ENCODE assay signal across 8 mouse cellular contexts in the genomic region with DNA sequence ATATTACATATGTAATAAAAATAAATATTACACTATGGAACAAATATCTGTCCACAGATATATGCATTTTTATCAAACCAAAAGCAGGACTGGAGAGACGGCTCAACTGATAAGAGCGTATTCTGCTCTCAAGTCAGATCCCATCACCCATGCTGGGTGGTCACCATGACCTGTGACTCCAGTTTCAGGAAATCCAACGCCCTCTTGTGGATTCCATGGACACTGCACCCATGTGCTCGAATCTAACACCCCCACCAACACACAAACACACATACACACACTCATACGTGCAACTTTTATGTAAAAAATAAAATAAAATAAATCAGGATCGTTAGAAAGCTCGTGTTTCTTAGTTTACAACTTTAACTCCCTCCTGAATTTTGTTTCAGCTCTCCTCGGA.
DNase-seq lines count a peak whose midpoint lies in the region; ATAC-seq and TF ChIP-seq lines count a peak whose summit lies in the region.
"Had no signal": no experiment of that assay in that cellular context is flagged by ENCODE, and none has a peak within 500 bp of the region (broad histone marks: within the 10 kb centered on the region; RNA-seq: fewer than 3 reads in every experiment).

No protein-coding gene starts in this region.

- no peaks in the 10 kb centered on the region for H3K4me1 ChIP-seq in MEL (ENCODE audit: control insufficient read depth in 1 of 2, insufficient read depth in 2 of 2, low read length in 2 of 2)
- H3K4me1 ChIP-seq in liver, postnatal 0 days (ENCODE audit: insufficient read depth) = no peaks in the 10 kb centered on the region

- H3K79me2 ChIP-seq in MEL (ENCODE audit: control insufficient read depth, insufficient read depth, low read length, poor library complexity) = no peaks in the 10 kb centered on the region

- no peak overlapping the region for H3K4me2 ChIP-seq in liver, postnatal 0 days (ENCODE audit: low read depth, low read length)

- no peak overlapping the region for H3K27ac ChIP-seq in layer of hippocampus, adult 2 months
- H3K27ac ChIP-seq in MEL (ENCODE audit: control insufficient read depth, low read depth, low read length) = no peak overlapping the region
- no peak overlapping the region for H3K27ac ChIP-seq in liver, postnatal 0 days (ENCODE audit: low read depth)
- H3K27ac ChIP-seq: forebrain, embryonic 10.5 days had no signal

- H3K9me3 ChIP-seq in MEL (replicated peaks; ENCODE audit: insufficient read depth, low read length) = no peaks in the 10 kb centered on the region
- no peaks in the 10 kb centered on the region for H3K9me3 ChIP-seq in liver, postnatal 0 days (ENCODE audit: low read length)
- H3K9me3 ChIP-seq: forebrain, embryonic 10.5 days had no signal

- ATAC-seq in liver, postnatal 0 days = no peak

- no peak for DNase-seq in layer of hippocampus, adult 2 months (ENCODE audit: low spot score in 2 of 2)
- no peak for DNase-seq in layer of hippocampus, adult 18-20 months (ENCODE audit: low spot score in 2 of 2)
- DNase-seq in MEL (ENCODE audit: low read depth, low spot score) = peak; percentile 8
- peak; percentile 27 for DNase-seq in embryo, embryonic 11 days
- no peak for DNase-seq in liver, postnatal 0 days
- no peak for DNase-seq in spleen, postnatal 36 days (ENCODE audit: low spot score in 2 of 2)
- DNase-seq in frontal cortex, postnatal 14 days (ENCODE audit: low spot score in 2 of 2) = no peak

- no peak for TF ChIP-seq EP300 in MEL (IDR thresholded peaks at IDR 0.05; ENCODE audit: low read depth in 1 of 2, low read length in 2 of 2)
- no peak for TF ChIP-seq EP300 in liver, postnatal 0 days (IDR thresholded peaks at IDR 0.05; ENCODE audit: low read depth)

- H3K9ac ChIP-seq in MEL (ENCODE audit: control insufficient read depth, low read depth, low read length, poor library complexity, severe bottlenecking) = no peak overlapping the region
- no peak overlapping the region for H3K9ac ChIP-seq in liver, postnatal 0 days (replicated peaks)

- WGBS in liver, postnatal 0 days (ENCODE audit: insufficient replicate concordance) = 57% methylated on average over 8 of the region's 8 CpGs

- no peaks in the 10 kb centered on the region for H3K27me3 ChIP-seq in MEL (ENCODE audit: control insufficient read depth in 1 of 2, insufficient read depth in 2 of 2, low read length in 2 of 2)
- H3K27me3 ChIP-seq in liver, postnatal 0 days (ENCODE audit: insufficient read depth, low read length) = no peaks in the 10 kb centered on the region

- no peak overlapping the region for H3K4me3 ChIP-seq in layer of hippocampus, adult 2 months
- H3K4me3 ChIP-seq in MEL (ENCODE audit: control insufficient read depth in 1 of 2, insufficient read depth in 1 of 2, low read depth in 2 of 2, low read length in 2 of 2) = no peak overlapping the region
- no peak overlapping the region for H3K4me3 ChIP-seq in liver, postnatal 0 days (ENCODE audit: low read depth, low read length)
- H3K4me3 ChIP-seq: forebrain, embryonic 10.5 days had no signal

- no peak for TF ChIP-seq POLR2A in MEL (IDR thresholded peaks at IDR 0.05; ENCODE audit: control insufficient read depth in 1 of 2, insufficient read depth in 1 of 2, low read depth in 1 of 2, low read length in 2 of 2, poor library complexity in 1 of 2)

- peak; percentile 55 for TF ChIP-seq CTCF in layer of hippocampus, adult 2 months (conservative IDR thresholded peaks at IDR 0.05)
- peak; percentile 27 to 40 (median 29); a peak in 4 of 6 replicates for TF ChIP-seq CTCF in MEL (IDR thresholded peaks at IDR 0.05 in 2 of 3, conservative IDR thresholded peaks at IDR 0.05 in 1 of 3; ENCODE audit: control insufficient read depth in 1 of 3, insufficient read depth in 1 of 3, low read depth in 2 of 3, low read length in 3 of 3, poor library complexity in 1 of 3, severe bottlenecking in 1 of 3)
- peak; percentile 33; the same call in 1 of the 2 replicates for TF ChIP-seq CTCF in liver, postnatal 0 days (IDR thresholded peaks at IDR 0.05; ENCODE audit: low read depth)

- H3K36me3 ChIP-seq in MEL (ENCODE audit: control insufficient read depth in 1 of 2, insufficient read depth in 2 of 2, low read length in 2 of 2) = no peaks in the 10 kb centered on the region
- H3K36me3 ChIP-seq in liver, postnatal 0 days (replicated peaks; ENCODE audit: insufficient read depth, low read length) = no peaks in the 10 kb centered on the region
- H3K36me3 ChIP-seq: forebrain, embryonic 10.5 days had no signal

- TF ChIP-seq RAD21 in MEL (IDR thresholded peaks at IDR 0.05; ENCODE audit: low read depth, low read length) = no peak; the same call in none of the 2 replicates

TF ChIP-seq in MEL, 35 proteins besides CTCF, POLR2A, EP300 and RAD21:
- no peak for TF ChIP-seq POLR2AphosphoS2 (IDR thresholded peaks at IDR 0.05; ENCODE audit: low read length)
- no peak for TF ChIP-seq ZC3H11A (IDR thresholded peaks at IDR 0.05; ENCODE audit: low read depth, low read length)
- no peak for TF ChIP-seq UBTF (IDR thresholded peaks at IDR 0.05; ENCODE audit: borderline replicate concordance, insufficient read depth, low read depth, low read length)
- no peak for TF ChIP-seq MEF2A (IDR thresholded peaks at IDR 0.05; ENCODE audit: extremely low read depth, insufficient replicate concordance, low read depth, low read length, poor library complexity, severe bottlenecking)
- no peak for TF ChIP-seq MXI1 (IDR thresholded peaks at IDR 0.05; ENCODE audit: low read depth, low read length)
- TF ChIP-seq SMC3 (IDR thresholded peaks at IDR 0.05; ENCODE audit: low read depth, low read length) = peak; percentile 34
- no peak for TF ChIP-seq GABPA (IDR thresholded peaks at IDR 0.05; ENCODE audit: low read depth, low read length)
- TF ChIP-seq NRF1 (IDR thresholded peaks at IDR 0.05; ENCODE audit: insufficient read depth, low read depth, low read length, poor library complexity, severe bottlenecking) = no peak

Comparison
In these comparisons a context has a peak if more than half of its experiments do, and no peak if none do; other contexts are left out.
1. DNase-seq: peak in MEL (single experiment) and embryo, embryonic 11 days (single experiment); none in layer of hippocampus, adult 2 months (0 of 2), layer of hippocampus, adult 18-20 months (0 of 2), liver, postnatal 0 days (single experiment), spleen, postnatal 36 days (0 of 2) and frontal cortex, postnatal 14 days (0 of 2).
2. Peak in every context shown above with its lines, with median percentiles within 50 percentile points of each other: CTCF ChIP-seq.